Mouse (Mus musculus) cerebellum, postnatal 10 days (tissue): ENCODE measurements around the gene 2310009B15Rik.

Source experiments
- DNase-seq, 2 experiments: peaks; one replicate each; pipeline ENCODE4 v3.0.0; 2021; ENCODE audit warnings: mixed read lengths in 2 of 2

2310009B15Rik gene

GRCm38 (mm10) chr1:138856101-138856950, at the start of gene 2310009B15Rik:
Gene 2310009B15Rik (minus strand): TSS chr1:138856852.
- DNase-seq: peak; percentile 94 to 96

GRCm38 (mm10) chr1:138906256-138906655, 49.6 kb upstream of the 2310009B15Rik start:
- no peak for DNase-seq

- DNase-seq: no peak
These were observed 48.6 kb upstream of the 2310009B15Rik start for GRCm38 (mm10) chr1:138905092-138905765.

GRCm38 (mm10) chr1:138903894-138904293, 47.2 kb upstream of the 2310009B15Rik start:
- no peak for DNase-seq

GRCm38 (mm10) chr1:138901431-138902117, 44.9 kb upstream of the 2310009B15Rik start:
- peak; percentile 87 to 92 for DNase-seq

GRCm38 (mm10) chr1:138896088-138896487, 39.4 kb upstream of the 2310009B15Rik start:
- DNase-seq: no peak

- DNase-seq: no peak
These were observed 21.0 kb upstream of the 2310009B15Rik start for GRCm38 (mm10) chr1:138877470-138878254.

GRCm38 (mm10) chr1:138876371-138877045, 19.9 kb upstream of the 2310009B15Rik start:
- DNase-seq: no peak

GRCm38 (mm10) chr1:138850823-138851222, 5.8 kb downstream of the 2310009B15Rik start:
- no peak for DNase-seq

GRCm38 (mm10) chr1:138850161-138850539, 6.5 kb downstream of the 2310009B15Rik start:
- no peak for DNase-seq

GRCm38 (mm10) chr1:138849531-138850160, 7.0 kb downstream of the 2310009B15Rik start:
- DNase-seq: no peak

- peak; percentile 56 to 57 for DNase-seq
These were observed 8.0 kb downstream of the 2310009B15Rik start, which contains the start of gene Lhx9 for GRCm38 (mm10) chr1:138848511-138849109. Gene Lhx9 (minus strand): TSS chr1:138848577.

GRCm38 (mm10) chr1:138848026-138848425, 8.6 kb downstream of the 2310009B15Rik start:
- no peak for DNase-seq

GRCm38 (mm10) chr1:138847146-138847545, 9.5 kb downstream of the 2310009B15Rik start:
- DNase-seq: no peak

GRCm38 (mm10) chr1:138846581-138846980, 10.1 kb downstream of the 2310009B15Rik start:
- no peak for DNase-seq

GRCm38 (mm10) chr1:138846131-138846530, 10.5 kb downstream of the 2310009B15Rik start:
- DNase-seq: no peak

- DNase-seq: no peak
These were observed 11.2 kb downstream of the 2310009B15Rik start for GRCm38 (mm10) chr1:138845481-138845880.

- DNase-seq: peak; percentile 67 to 68
These were observed 12.5 kb downstream of the 2310009B15Rik start for GRCm38 (mm10) chr1:138844166-138844565.

- DNase-seq: peak; percentile 59 to 60
These were observed 13.1 kb downstream of the 2310009B15Rik start for GRCm38 (mm10) chr1:138843361-138844091.

- DNase-seq: no peak
These were observed 13.9 kb downstream of the 2310009B15Rik start for GRCm38 (mm10) chr1:138842756-138843155.
